Mouse (Mus musculus) C2C12 (cell line): ENCODE results near the gene Lrrc8d. TPM values are rescaled to one million over a fixed set of nuclear protein-coding genes. Genes with fewer than 3 reads are reported as not detected.

Experiments used
- H3K27me3 ChIP-seq: one replicate; pipeline ENCODE4 v1.6.1; 2011; ENCODE audit not compliant: control insufficient read depth, insufficient read depth, insufficient read length
- H3K36me3 ChIP-seq: one replicate; pipeline ENCODE4 v1.6.1; 2011; ENCODE audit not compliant: control insufficient read depth, insufficient read depth
- H3K4me3 ChIP-seq: one replicate; pipeline ENCODE4 v1.5.1; 2011; ENCODE audit warnings: mild to moderate bottlenecking, control low read depth; ENCODE audit not compliant: poor library complexity, insufficient read depth, severe bottlenecking
- H3K79me2 ChIP-seq: one replicate; pipeline ENCODE4 v1.6.1; 2011; ENCODE audit not compliant: control insufficient read depth, insufficient read depth
- H3K79me3 ChIP-seq: one replicate; pipeline ENCODE4 v1.6.1; 2011; ENCODE audit warnings: low read depth, control low read depth
- H3ac ChIP-seq: one replicate; pipeline ENCODE3; 2011; ENCODE audit warnings: low read depth; ENCODE audit not compliant: control insufficient read depth, insufficient read length
- CEBPB ChIP-seq: IDR thresholded peaks from one replicate; pipeline ENCODE4 v1.6.1; 2011; ENCODE audit warnings: low read depth, mild to moderate bottlenecking, control low read depth, moderate library complexity
- CTCF ChIP-seq: IDR thresholded peaks from one replicate; pipeline ENCODE4 v1.5.1; 2011; ENCODE audit not compliant: control insufficient read depth, insufficient read depth, insufficient read length
- FOSL1 ChIP-seq: IDR thresholded peaks from one replicate; pipeline ENCODE4 v1.8.0; 2011; ENCODE audit warnings: mild to moderate bottlenecking, low read length; ENCODE audit not compliant: poor library complexity, insufficient read depth, severe bottlenecking
- MAX ChIP-seq: IDR thresholded peaks from one replicate; pipeline ENCODE4 v1.6.1; 2011; ENCODE audit warnings: mild to moderate bottlenecking, control low read depth
- MYOD1 ChIP-seq: IDR thresholded peaks from one replicate; pipeline ENCODE4 v1.6.1; 2011; ENCODE audit warnings: low read depth; ENCODE audit not compliant: control insufficient read depth, insufficient read length
- MYOG ChIP-seq: IDR thresholded peaks from one replicate; pipeline ENCODE4 v1.6.1; 2011; ENCODE audit not compliant: control insufficient read depth, insufficient read length; ENCODE audit errors: extremely low read depth
- USF1 ChIP-seq: IDR thresholded peaks from one replicate; pipeline ENCODE4 v1.6.1; 2011; ENCODE audit warnings: low read depth, mild to moderate bottlenecking, control low read depth, moderate library complexity
- polyA plus RNA-seq: library from polyadenylated mRNA; unstranded; fragments of >200 nt; fragmentation: generic; extraction: Trizol; gene quantifications from one replicate; pipeline ENCODE4 v1.2.1, GENCODE M21; 2012; ENCODE audit warnings: missing spikeins

The Lrrc8d gene
- polyA plus RNA-seq, 1 experiment: 21.1 TPM

GRCm38 (mm10) chr5:105721267-105721666, 21.5 kb downstream of the Lrrc8d start:
- Histone ChIP-seq H3ac (no peak overlapping the region), H3K36me3 (no peaks in the 10 kb centered on the region), H3K27me3 (no peaks in the 10 kb centered on the region), H3K79me3 (no peaks in the 10 kb centered on the region), H3K79me2 (no peaks in the 10 kb centered on the region), H3K4me3 (no peak overlapping the region)
- no peak for TF ChIP-seq USF1
- TF ChIP-seq MYOG: no peak
- no peak for TF ChIP-seq CTCF
- TF ChIP-seq MAX: no peak
- TF ChIP-seq CEBPB: no peak

GRCm38 (mm10) chr5:105722807-105723206, 23.0 kb downstream of the Lrrc8d start:
- Histone ChIP-seq H3K36me3 (no peaks in the 10 kb centered on the region), H3K4me3 (no peak overlapping the region), H3K79me2 (no peaks in the 10 kb centered on the region), H3ac (no peak overlapping the region), H3K79me3 (no peaks in the 10 kb centered on the region), H3K27me3 (no peaks in the 10 kb centered on the region)
- TF ChIP-seq FOSL1: no peak
- TF ChIP-seq CEBPB: no peak
- TF ChIP-seq USF1: no peak
- TF ChIP-seq MAX: no peak
- TF ChIP-seq CTCF: no peak
- no peak for TF ChIP-seq MYOG
- no peak for TF ChIP-seq MYOD1

GRCm38 (mm10) chr5:105730193-105730831, 30.5 kb downstream of the Lrrc8d start:
- Histone ChIP-seq H3ac (no peak overlapping the region), H3K79me3 (no peaks in the 10 kb centered on the region), H3K27me3 (no peaks in the 10 kb centered on the region), H3K36me3 (no peaks in the 10 kb centered on the region), H3K4me3 (no peak overlapping the region), H3K79me2 (peaks cover 16% of the 10 kb centered on the region)
- TF ChIP-seq CTCF (no peak), MYOG (no peak), MAX (no peak), USF1 (no peak), CEBPB (no peak), FOSL1 (no peak), MYOD1 (no peak)

- no peaks in the 10 kb centered on the region for H3K36me3 ChIP-seq
- TF ChIP-seq MAX (peak; percentile 75), CTCF (no peak)
- H3K4me3 ChIP-seq: peak overlapping the region; percentile 41
Measured at GRCm38 (mm10) chr5:105731173-105731626, 31.4 kb downstream of the Lrrc8d start.

GRCm38 (mm10) chr5:105731627-105732432, 32.1 kb downstream of the Lrrc8d start:
- TF ChIP-seq CTCF: peak; percentile 9
- no peak for TF ChIP-seq CEBPB
- no peak for TF ChIP-seq MYOG
- TF ChIP-seq MAX: peak; percentile 33
- TF ChIP-seq FOSL1: no peak

More at GRCm38 (mm10) chr5:105731173-105731626, 31.4 kb downstream of the Lrrc8d start:
- Histone ChIP-seq H3K79me3 (no peaks in the 10 kb centered on the region), H3ac (no peak overlapping the region), H3K27me3 (no peaks in the 10 kb centered on the region), H3K79me2 (peaks cover 16% of the 10 kb centered on the region)

More at GRCm38 (mm10) chr5:105731627-105732432, 32.1 kb downstream of the Lrrc8d start:
- no peaks in the 10 kb centered on the region for H3K36me3 ChIP-seq
- peaks cover 16% of the 10 kb centered on the region for H3K79me2 ChIP-seq
- no peaks in the 10 kb centered on the region for H3K79me3 ChIP-seq
- peak overlapping the region; percentile 70 for H3ac ChIP-seq
- H3K4me3 ChIP-seq: peak overlapping the region; percentile 41
- H3K27me3 ChIP-seq: no peaks in the 10 kb centered on the region
